Mouse (Mus musculus): ENCODE results near the gene Ism2.

- TF ChIP-seq POLR2A (IDR thresholded peaks at IDR 0.05; ENCODE audit: low read depth, low read length): no peak
- no peak for TF ChIP-seq CTCF (IDR thresholded peaks at IDR 0.05; ENCODE audit: extremely low read depth, insufficient read depth, insufficient read length, insufficient replicate concordance)
Measured at GRCm38 (mm10) chr12:87284726-87285125, 14.8 kb downstream of the Ism2 start.

All from spleen, adult 2 months (tissue).